Mouse (Mus musculus) CH12.LX (cell line): Measurements from ENCODE around the gene Syk. TPM values are rescaled to one million over a fixed set of nuclear protein-coding genes. Genes with fewer than 3 reads are reported as not detected.

Experiments
- DNase-seq: peaks from one replicate; pipeline ENCODE4 v3.0.0-alpha.2; 2013; ENCODE audit errors: extremely low read depth
- H3K27ac ChIP-seq: 2 replicates; pipeline ENCODE4 v1.5.1; 2012; ENCODE audit warnings: low read depth, mild to moderate bottlenecking, control low read depth, moderate library complexity; ENCODE audit not compliant: insufficient read depth
- H3K27me3 ChIP-seq: replicated peaks from 2 replicates; pipeline ENCODE3; 2012; ENCODE audit warnings: inconsistent platforms
- H3K36me3 ChIP-seq, 2 experiments: replicated peaks in 1 of 2; 2 replicates each; pipeline versions ENCODE3 to v1.6.1; 2012; ENCODE audit warnings: inconsistent platforms in 1 of 2, low read length in 1 of 2, mild to moderate bottlenecking in 1 of 2, mixed read lengths in 1 of 2, moderate library complexity in 1 of 2; ENCODE audit not compliant: control insufficient read depth in 1 of 2, insufficient read depth in 1 of 2
- H3K4me1 ChIP-seq, 2 experiments: 2 replicates each; pipeline ENCODE4 v1.6.1; 2012; ENCODE audit warnings: inconsistent platforms in 1 of 2, moderate library complexity in 1 of 2; ENCODE audit not compliant: insufficient read depth in 2 of 2, control insufficient read depth in 1 of 2
- H3K4me2 ChIP-seq: 2 replicates; pipeline ENCODE4 v1.6.1; 2012; ENCODE audit warnings: low read depth, mild to moderate bottlenecking, control low read depth; ENCODE audit not compliant: poor library complexity, insufficient read depth, severe bottlenecking
- H3K4me3 ChIP-seq, 3 experiments: fragments of 150-350 bp in 1 of 3; sonication (generic) in 1 of 3; replicated peaks in 1 of 3; 2 replicates each; pipeline versions ENCODE3 to v1.5.1; 2011 to 2012; ENCODE audit warnings: low read depth in 2 of 3, low read length in 2 of 3, mild to moderate bottlenecking in 2 of 3, moderate library complexity in 2 of 3, control low read depth in 1 of 3, improper control_type of control experiment in 1 of 3, inconsistent platforms in 1 of 3, mixed read lengths in 1 of 3; ENCODE audit not compliant: poor library complexity in 1 of 3
- H3K79me2 ChIP-seq: replicated peaks from 2 replicates; pipeline ENCODE4 v1.6.1; 2012; ENCODE audit warnings: mild to moderate bottlenecking, moderate library complexity; ENCODE audit not compliant: control insufficient read depth, poor library complexity, insufficient read depth, severe bottlenecking; ENCODE audit errors: extremely low read depth
- H3K9ac ChIP-seq: 2 replicates; pipeline ENCODE4 v1.6.1; 2012; ENCODE audit warnings: low read depth, mild to moderate bottlenecking, control low read depth, moderate library complexity; ENCODE audit not compliant: insufficient read depth
- H3K9me3 ChIP-seq: replicated peaks from 2 replicates; pipeline ENCODE3; 2012; ENCODE audit warnings: low read length, inconsistent platforms, mixed read lengths
- CHD1 ChIP-seq: IDR thresholded peaks from 2 replicates; pipeline ENCODE4 v1.6.1; 2012; ENCODE audit warnings: low read depth, low read length, improper control_type of control experiment, inconsistent platforms
- CHD2 ChIP-seq: IDR thresholded peaks from 2 replicates; pipeline ENCODE4 v1.6.1; 2011; ENCODE audit warnings: low read length, improper control_type of control experiment
- E2F4 ChIP-seq: IDR thresholded peaks from 2 replicates; pipeline ENCODE4 v1.6.1; 2011; ENCODE audit warnings: low read depth, low read length, improper control_type of control experiment; ENCODE audit not compliant: insufficient replicate concordance
- EP300 ChIP-seq: IDR thresholded peaks from 2 replicates; pipeline ENCODE4 v1.6.1; 2011; ENCODE audit warnings: low read length, improper control_type of control experiment
- ETS1 ChIP-seq: conservative IDR thresholded peaks from 2 replicates; pipeline ENCODE4 v1.6.1; 2012; ENCODE audit warnings: low read depth, mild to moderate bottlenecking, inconsistent platforms, low read length, improper control_type of control experiment, moderate library complexity
- GABPA ChIP-seq: IDR thresholded peaks from 2 replicates; pipeline ENCODE4 v1.6.1; 2012; ENCODE audit warnings: low read depth, low read length, improper control_type of control experiment, inconsistent platforms; ENCODE audit not compliant: insufficient replicate concordance
- HCFC1 ChIP-seq: IDR thresholded peaks from 2 replicates; pipeline ENCODE4 v1.6.1; 2012; ENCODE audit warnings: low read depth, mild to moderate bottlenecking, inconsistent platforms, low read length, improper control_type of control experiment
- IRF4 ChIP-seq: IDR thresholded peaks from 2 replicates; pipeline ENCODE4 v1.6.1; 2014; ENCODE audit warnings: low read depth, mild to moderate bottlenecking, inconsistent platforms, low read length, improper control_type of control experiment
- MAX ChIP-seq: IDR thresholded peaks from 2 replicates; pipeline ENCODE4 v1.6.1; 2011; ENCODE audit warnings: low read length, improper control_type of control experiment
- MYC ChIP-seq: IDR thresholded peaks from 2 replicates; pipeline ENCODE4 v1.6.1; 2011; ENCODE audit warnings: low read depth, mild to moderate bottlenecking, improper control_type of control experiment, low read length
- NELFE ChIP-seq: IDR thresholded peaks from 2 replicates; pipeline ENCODE4 v1.6.1; 2011; ENCODE audit warnings: low read depth, low read length, improper control_type of control experiment
- NRF1 ChIP-seq: IDR thresholded peaks from 2 replicates; pipeline ENCODE4 v1.6.1; 2014; ENCODE audit warnings: low read depth, mild to moderate bottlenecking, inconsistent platforms, low read length, improper control_type of control experiment, moderate library complexity
- POLR2AphosphoS2 ChIP-seq: IDR thresholded peaks from 2 replicates; pipeline ENCODE4 v1.6.1; 2011; ENCODE audit warnings: low read depth, low read length, improper control_type of control experiment
- SIN3A ChIP-seq: IDR thresholded peaks from 2 replicates; pipeline ENCODE4 v1.6.1; 2012; ENCODE audit warnings: low read length, improper control_type of control experiment, inconsistent platforms
- TBP ChIP-seq: conservative IDR thresholded peaks from 2 replicates; pipeline ENCODE4 v1.6.1; 2011; ENCODE audit warnings: low read depth, low read length, improper control_type of control experiment
- TCF12 ChIP-seq: IDR thresholded peaks from 2 replicates; pipeline ENCODE4 v1.6.1; 2014; ENCODE audit warnings: low read depth, mild to moderate bottlenecking, inconsistent platforms, low read length, improper control_type of control experiment
- UBTF ChIP-seq: IDR thresholded peaks from 2 replicates; pipeline ENCODE4 v1.6.1; 2012; ENCODE audit warnings: low read depth, mild to moderate bottlenecking, inconsistent platforms, low read length, improper control_type of control experiment, moderate library complexity
- USF1 ChIP-seq: IDR thresholded peaks from 2 replicates; pipeline ENCODE4 v1.6.1; 2014; ENCODE audit warnings: low read depth, mild to moderate bottlenecking, inconsistent platforms, low read length, improper control_type of control experiment
- ZC3H11A ChIP-seq: IDR thresholded peaks from 2 replicates; pipeline ENCODE4 v1.6.1; 2012; ENCODE audit warnings: low read depth, mild to moderate bottlenecking, inconsistent platforms, low read length, improper control_type of control experiment
- ZKSCAN1 ChIP-seq: IDR thresholded peaks from 2 replicates; pipeline ENCODE4 v1.6.1; 2012; ENCODE audit warnings: low read depth, inconsistent platforms, low read length, improper control_type of control experiment, borderline replicate concordance
- dilution Hi-C: fragments of 300-500 bp; cut with MboI; formaldehyde crosslinking; loops from 2 replicates; pipeline ENCODE4 v1.14.3; 2020; ENCODE audit warnings: low sequenced_read_pairs; ENCODE audit not compliant: extremely low pct_unique_long_range_greater_than_20kb, extremely low pct_ligation_motif_present
- in situ Hi-C: fragments of 300-500 bp; cut with MboI; formaldehyde crosslinking; loops from 3 replicates; pipeline ENCODE4 v1.14.3; 2019; ENCODE audit warnings: low sequenced_read_pairs, low pct_ligation_motif_present, low pct_unique_long_range_greater_than_20kb, mixed read lengths
- polyA plus RNA-seq: library from polyadenylated mRNA; unstranded; fragments of >175 nt; gene quantifications from 2 replicates; pipeline ENCODE4 v1.2.1, GENCODE M21; 2012; ENCODE audit warnings: low read depth; ENCODE audit not compliant: insufficient read length
- total RNA-seq, 2 experiments: library from RNA; depleted of rRNA; stranded (reverse); fragments of 300-350 nt in 1 of 2; fragments of >200 nt in 1 of 2; gene quantifications; 2 replicates each; pipeline ENCODE4 v1.2.3; 2012 to 2014

Gene Syk
- total and polyA plus RNA-seq, 3 experiments, result 117 to 185 (median 163) TPM

- Histone ChIP-seq H3K4me3 (no peak overlapping the region), H3K9ac (no peak overlapping the region), H3K4me2 (no peak overlapping the region), H3K27ac (no peak overlapping the region), H3K79me2 (0 out of 2 replicates have a peak, but pooled peaks cover 2% of the 10 kb centered on the region), H3K9me3 (no peaks in the 10 kb centered on the region)
- dilution Hi-C loops (no loop called here), in situ Hi-C loops (loop anchor here (10.0 kb wide), 1 partner anchor 812 kb away; no protein-coding TSS in a partner anchor)
- no peak for DNase-seq
- TF ChIP-seq ZC3H11A (no peak), NELFE (no peak), UBTF (no peak), TCF12 (no peak), SIN3A (no peak), CHD1 (no peak)
- TF ChIP-seq, all 38 proteins: peak for 0
- peaks cover 4 to 8% of the 10 kb centered on the region in 2 experiments; a peak in 1 of 4 replicates for H3K4me1 ChIP-seq
- peaks cover 81 to 85% of the 10 kb centered on the region in 2 experiments for H3K36me3 ChIP-seq
- H3K27me3 ChIP-seq, result no peaks in the 10 kb centered on the region
Measured at GRCm38 (mm10) chr13:52646566-52646965, 63.6 kb downstream of the Syk start.

GRCm38 (mm10) chr13:52647996-52648712 is 65.2 kb downstream of the Syk start:
- Histone ChIP-seq H3K9ac (no peak overlapping the region), H3K4me2 (no peak overlapping the region), H3K9me3 (peaks cover 3% of the 10 kb centered on the region), H3K4me1 (peaks cover 4 to 8% of the 10 kb centered on the region in 2 experiments; a peak in 1 of 4 replicates), H3K27ac (no peak overlapping the region), H3K79me2 (0 out of 2 replicates have a peak, but pooled peaks cover 2% of the 10 kb centered on the region), H3K36me3 (peaks cover 65 to 69% of the 10 kb centered on the region in 2 experiments), H3K27me3 (no peaks in the 10 kb centered on the region), H3K4me3 (no peak overlapping the region)
- dilution Hi-C loops, result no loop called here
- no peak for TF ChIP-seq MYC
- no peak for TF ChIP-seq MAX
- no peak for TF ChIP-seq NRF1
- DNase-seq, result no peak
- in situ Hi-C loops, result loop anchor here (10.0 kb wide), 1 partner anchor 813 kb away; no protein-coding TSS in a partner anchor

- Histone ChIP-seq H3K9me3 (peaks cover 3% of the 10 kb centered on the region), H3K4me2 (no peak overlapping the region), H3K79me2 (0 out of 2 replicates have a peak, but pooled peaks cover 2% of the 10 kb centered on the region), H3K4me1 (peaks cover 4 to 8% of the 10 kb centered on the region in 2 experiments; a peak in 1 of 4 replicates)
- no peak for DNase-seq
- TF ChIP-seq GABPA, result no peak
- TF ChIP-seq EP300, result no peak
- TF ChIP-seq MYC, result peak; percentile 13; the same call in 1 of the 2 replicates
- no peak for TF ChIP-seq HCFC1
- no peak for TF ChIP-seq NRF1
- TF ChIP-seq UBTF, result no peak
- TF ChIP-seq POLR2AphosphoS2, result peak; percentile 96
- no peak for TF ChIP-seq E2F4
- TF ChIP-seq TCF12, result no peak
- no peak for TF ChIP-seq USF1
- no peak for TF ChIP-seq ZKSCAN1
- no peak for TF ChIP-seq CHD2
- TF ChIP-seq ETS1, result no peak
- TF ChIP-seq TBP, result no peak
- no peak for TF ChIP-seq ZC3H11A
- no peak for TF ChIP-seq SIN3A
- no peak for TF ChIP-seq IRF4
- TF ChIP-seq, all 38 proteins: peak for 2
- Histone ChIP-seq H3K9ac (no peak overlapping the region), H3K4me3 (no peak overlapping the region), H3K27ac (no peak overlapping the region), H3K27me3 (no peaks in the 10 kb centered on the region), H3K36me3 (peaks cover 48 to 51% of the 10 kb centered on the region in 2 experiments)
- dilution Hi-C loops (no loop called here), in situ Hi-C loops (loop anchor here (10.0 kb wide), 1 partner anchor 815 kb away; no protein-coding TSS in a partner anchor)
Measured at GRCm38 (mm10) chr13:52649791-52650418, 66.9 kb downstream of the Syk start.
